In genomic region chr1:96625326-96625725, GRCm38 (mm10) we compare ENCODE assay signal across 4 mouse cellular contexts.
DNase-seq lines count a peak whose midpoint lies in the region; TF ChIP-seq lines count a peak whose summit lies in the region.
"Not testable (repeated sequence)": the region's sequence is repeated elsewhere in the genome, so short reads cannot be mapped to it uniquely, and the experiment has no call there.

No protein-coding gene starts in this region.

- not testable (repeated sequence) for TF ChIP-seq CTCF in ES-Bruce4 (IDR thresholded peaks at IDR 0.05; ENCODE audit: low read depth, low read length)

- TF ChIP-seq POLR2A in ES-Bruce4 (IDR thresholded peaks at IDR 0.05; ENCODE audit: insufficient read depth, low read length), result not testable (repeated sequence)

- TF ChIP-seq EP300 in ES-Bruce4 (IDR thresholded peaks at IDR 0.05; ENCODE audit: insufficient read depth, low read depth, low read length), result not testable (repeated sequence)

- H3K4me1 ChIP-seq in ES-Bruce4 (ENCODE audit: control insufficient read depth, insufficient read depth, low read length), result not testable (repeated sequence)

- H3K27me3 ChIP-seq in ES-Bruce4 (ENCODE audit: control insufficient read depth, insufficient read depth, low read length, poor library complexity, severe bottlenecking), result not testable (repeated sequence)

- H3K36me3 ChIP-seq in ES-Bruce4 (ENCODE audit: control insufficient read depth, insufficient read depth, low read length, poor library complexity, severe bottlenecking), result not testable (repeated sequence)

- DNase-seq in ES-CJ7 (ENCODE audit: low read depth, low spot score) (peak; percentile 65), R1 (ENCODE audit: low read depth, low spot score) (peak; percentile 81), ZHBTc4 (ENCODE audit: low read depth, low spot score) (peak; percentile 61)

- not testable (repeated sequence) for H3K9ac ChIP-seq in ES-Bruce4 (ENCODE audit: low read depth, poor library complexity, severe bottlenecking)

- not testable (repeated sequence) for H3K4me3 ChIP-seq in ES-Bruce4 (ENCODE audit: low read depth, low read length)

- H3K27ac ChIP-seq in ES-Bruce4 (ENCODE audit: insufficient read depth, low read length), result peak overlapping the region; percentile 72

- not testable (repeated sequence) for H3K9me3 ChIP-seq in ES-Bruce4 (replicated peaks; ENCODE audit: control insufficient read depth, insufficient read depth, low read length, poor library complexity, severe bottlenecking)
